Mouse (Mus musculus): ENCODE data around the gene Cdk2ap1. TPM values are rescaled to one million over a fixed set of nuclear protein-coding genes. Genes with fewer than 3 reads are reported as not detected.
A peak's percentile ranks its signal among the peaks of the same experiment; 100 is the strongest.
"Not testable (repeated sequence)": the region's sequence is repeated elsewhere in the genome, so short reads cannot be mapped to it uniquely, and the experiment has no call there.

Gene Cdk2ap1
- polyA plus RNA-seq, 2 experiments = 122 to 379 TPM

- no peak for ATAC-seq (ENCODE audit: low FRiP score, low read depth)
- no peak for DNase-seq (ENCODE audit: low spot score)
- Histone ChIP-seq H3K36me3 (ENCODE audit: control insufficient read depth, insufficient read depth, low read length) (peaks cover 33% of the 10 kb centered on the region), H3K27me3 (ENCODE audit: control insufficient read depth, insufficient read depth, low read length) (no peaks in the 10 kb centered on the region), H3K4me1 (ENCODE audit: control insufficient read depth, insufficient read depth, low read length) (peaks cover 18% of the 10 kb centered on the region), H3K4me3 (replicated peaks; ENCODE audit: low read length) (no peak overlapping the region), H3K9ac (ENCODE audit: low read depth, low read length, severe bottlenecking) (no peak overlapping the region), H3K4me2 (replicated peaks; ENCODE audit: low read depth, low read length, severe bottlenecking) (peak overlapping the region; percentile 93; the same call in 1 of the 2 replicates), H3K9me3 (ENCODE audit: control insufficient read depth, low read length) (no peaks in the 10 kb centered on the region), H3K27ac (replicated peaks; ENCODE audit: low read depth, low read length) (peak overlapping the region; percentile 98; the same call in 1 of the 2 replicates)
- TF ChIP-seq POLR2A (IDR thresholded peaks at IDR 0.05; ENCODE audit: borderline replicate concordance, extremely low read depth, insufficient read depth, insufficient read length) = no peak
- WGBS = 75% methylated on average over 2 of the region's 2 CpGs
These were observed 12.5 kb downstream of the Cdk2ap1 start for GRCm38 (mm10) chr5:124350350-124350749.

- Histone ChIP-seq H3K9me3 (ENCODE audit: control insufficient read depth, low read length) (no peaks in the 10 kb centered on the region), H3K9ac (ENCODE audit: low read depth, low read length, severe bottlenecking) (no peak overlapping the region), H3K27me3 (ENCODE audit: control insufficient read depth, insufficient read depth, low read length) (no peaks in the 10 kb centered on the region), H3K27ac (replicated peaks; ENCODE audit: low read depth, low read length) (no peak overlapping the region), H3K4me2 (replicated peaks; ENCODE audit: low read depth, low read length, severe bottlenecking) (no peak overlapping the region), H3K36me3 (ENCODE audit: control insufficient read depth, insufficient read depth, low read length) (peaks cover 44% of the 10 kb centered on the region), H3K4me3 (replicated peaks; ENCODE audit: low read length) (no peak overlapping the region), H3K4me1 (ENCODE audit: control insufficient read depth, insufficient read depth, low read length) (peaks cover 18% of the 10 kb centered on the region)
- DNase-seq (ENCODE audit: low spot score) (no peak), ATAC-seq (ENCODE audit: low FRiP score, low read depth) (no peak)
- WGBS = 94% methylated on average over 17 of the region's 17 CpGs
- no peak for TF ChIP-seq POLR2A (IDR thresholded peaks at IDR 0.05; ENCODE audit: borderline replicate concordance, extremely low read depth, insufficient read depth, insufficient read length)
These were observed 13.7 kb downstream of the Cdk2ap1 start for GRCm38 (mm10) chr5:124349196-124349595.

DNA sequence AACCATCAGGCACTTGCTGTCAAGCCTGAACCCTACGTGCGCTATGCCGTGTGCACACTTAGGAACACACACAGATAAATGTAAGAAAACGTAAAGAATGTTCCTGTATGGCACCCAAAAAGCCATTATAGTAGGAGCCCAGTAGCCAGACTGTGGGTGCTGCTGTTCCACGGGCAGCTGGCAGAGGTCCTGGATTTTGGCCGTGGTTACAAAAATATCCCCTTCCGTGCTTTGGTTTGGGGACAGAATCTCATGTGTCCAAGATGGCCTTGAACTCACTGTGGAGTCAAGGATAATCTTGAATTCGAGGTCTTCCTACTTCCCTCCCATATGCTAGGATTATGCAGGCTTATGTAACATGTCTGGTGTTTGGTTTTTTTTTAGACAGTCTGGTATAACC, 20.0 kb downstream of the Cdk2ap1 start:
- DNase-seq (ENCODE audit: low spot score) (no peak), ATAC-seq (ENCODE audit: low FRiP score, low read depth) (no peak)
- TF ChIP-seq POLR2A (IDR thresholded peaks at IDR 0.05; ENCODE audit: borderline replicate concordance, extremely low read depth, insufficient read depth, insufficient read length) = no peak
- no peak overlapping the region for H3K27ac ChIP-seq (replicated peaks; ENCODE audit: low read depth, low read length)
- H3K9ac ChIP-seq (ENCODE audit: low read depth, low read length, severe bottlenecking) = no peak overlapping the region
- no peak overlapping the region for H3K4me2 ChIP-seq (replicated peaks; ENCODE audit: low read depth, low read length, severe bottlenecking)
- H3K4me1 ChIP-seq (ENCODE audit: control insufficient read depth, insufficient read depth, low read length) = peaks cover 5% of the 10 kb centered on the region; the same call in 1 of the 2 replicates
- no peak overlapping the region for H3K4me3 ChIP-seq (replicated peaks; ENCODE audit: low read length)
- H3K9me3 ChIP-seq (ENCODE audit: control insufficient read depth, low read length) = no peaks in the 10 kb centered on the region
- WGBS = 79% methylated on average over 8 of the region's 8 CpGs
- no peaks in the 10 kb centered on the region for H3K27me3 ChIP-seq (ENCODE audit: control insufficient read depth, insufficient read depth, low read length)
- H3K36me3 ChIP-seq (ENCODE audit: control insufficient read depth, insufficient read depth, low read length) = peaks cover 27% of the 10 kb centered on the region

DNA sequence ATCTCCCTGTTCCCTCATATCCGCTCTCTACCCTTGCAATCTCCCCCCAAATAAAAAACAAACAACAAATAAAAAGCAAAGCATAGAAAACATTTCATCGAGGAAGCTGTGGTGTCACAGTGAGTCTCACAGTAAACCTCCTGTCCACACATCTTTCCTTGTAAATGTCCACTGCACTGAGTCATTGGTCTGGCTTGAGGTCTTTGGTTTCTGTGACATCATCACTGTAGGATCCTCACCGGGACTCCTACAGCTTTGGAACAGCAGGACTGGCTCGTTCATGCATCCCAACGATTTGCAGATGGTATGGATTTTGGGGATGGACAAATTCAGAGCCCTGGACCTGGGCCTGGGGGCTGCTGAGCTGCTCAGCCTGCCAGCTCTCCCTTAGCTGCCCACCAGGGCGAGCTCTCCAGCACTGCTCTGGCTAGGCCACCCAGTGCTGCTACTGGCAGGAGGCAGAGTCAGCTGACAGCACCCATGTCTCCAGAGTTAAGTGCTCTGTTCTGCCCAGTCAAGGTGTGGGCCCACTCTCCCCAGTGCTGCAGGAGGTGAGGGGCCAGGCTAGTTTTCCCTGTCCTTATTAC, 21.0 kb downstream of the Cdk2ap1 start:
- not testable (repeated sequence) for H3K27me3 ChIP-seq (ENCODE audit: control insufficient read depth, insufficient read depth, low read length); DNase-seq (ENCODE audit: low spot score); H3K9ac ChIP-seq (ENCODE audit: low read depth, low read length, severe bottlenecking); H3K4me1 ChIP-seq (ENCODE audit: control insufficient read depth, insufficient read depth, low read length); ATAC-seq (ENCODE audit: low FRiP score, low read depth); H3K4me3 ChIP-seq (replicated peaks; ENCODE audit: low read length); H3K4me2 ChIP-seq (replicated peaks; ENCODE audit: low read depth, low read length, severe bottlenecking); H3K27ac ChIP-seq (replicated peaks; ENCODE audit: low read depth, low read length); H3K9me3 ChIP-seq (ENCODE audit: control insufficient read depth, low read length)
- 51% methylated on average over 6 of the region's 6 CpGs for WGBS
- peaks cover 23% of the 10 kb centered on the region for H3K36me3 ChIP-seq (ENCODE audit: control insufficient read depth, insufficient read depth, low read length)

DNA sequence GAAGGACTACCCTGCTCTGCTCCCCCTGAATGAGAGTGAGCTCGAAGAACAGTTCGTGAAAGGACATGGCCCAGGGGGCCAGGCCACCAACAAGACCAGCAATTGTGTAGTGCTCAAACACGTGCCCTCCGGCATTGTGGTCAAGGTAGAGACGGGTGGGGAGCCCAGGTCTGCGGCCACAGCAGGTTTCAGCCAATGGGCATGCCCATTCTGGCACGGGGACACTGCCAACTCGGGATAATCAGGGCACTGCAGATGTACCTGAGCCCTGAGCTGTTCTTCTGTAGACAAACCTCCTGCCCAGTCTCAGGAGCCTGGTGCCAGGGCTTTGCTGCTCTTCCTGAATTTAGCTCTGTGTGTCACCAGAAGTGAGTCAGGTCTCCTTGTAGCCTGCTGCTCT, 24.1 kb downstream of the Cdk2ap1 start:
- no peak overlapping the region for H3K4me3 ChIP-seq (replicated peaks; ENCODE audit: low read length)
- no peak overlapping the region for H3K9ac ChIP-seq (ENCODE audit: low read depth, low read length, severe bottlenecking)
- DNase-seq (ENCODE audit: low spot score) (no peak), ATAC-seq (ENCODE audit: low FRiP score, low read depth) (no peak)
- WGBS = 84% methylated on average over 8 of the region's 8 CpGs
- H3K4me1 ChIP-seq (ENCODE audit: control insufficient read depth, insufficient read depth, low read length) = peaks cover 5% of the 10 kb centered on the region; the same call in 1 of the 2 replicates
- TF ChIP-seq POLR2A (IDR thresholded peaks at IDR 0.05; ENCODE audit: borderline replicate concordance, extremely low read depth, insufficient read depth, insufficient read length) = no peak
- no peaks in the 10 kb centered on the region for H3K9me3 ChIP-seq (ENCODE audit: control insufficient read depth, low read length)
- H3K4me2 ChIP-seq (replicated peaks; ENCODE audit: low read depth, low read length, severe bottlenecking) = no peak overlapping the region
- H3K36me3 ChIP-seq (ENCODE audit: control insufficient read depth, insufficient read depth, low read length) = no peaks in the 10 kb centered on the region
- no peaks in the 10 kb centered on the region for H3K27me3 ChIP-seq (ENCODE audit: control insufficient read depth, insufficient read depth, low read length)
- no peak overlapping the region; the same call in 1 of the 2 replicates for H3K27ac ChIP-seq (replicated peaks; ENCODE audit: low read depth, low read length)

Measured in limb, embryonic 14.5 days (tissue).